Mouse (Mus musculus): Measurements from ENCODE around the gene Teddm1b.

The Teddm1b gene

DNA sequence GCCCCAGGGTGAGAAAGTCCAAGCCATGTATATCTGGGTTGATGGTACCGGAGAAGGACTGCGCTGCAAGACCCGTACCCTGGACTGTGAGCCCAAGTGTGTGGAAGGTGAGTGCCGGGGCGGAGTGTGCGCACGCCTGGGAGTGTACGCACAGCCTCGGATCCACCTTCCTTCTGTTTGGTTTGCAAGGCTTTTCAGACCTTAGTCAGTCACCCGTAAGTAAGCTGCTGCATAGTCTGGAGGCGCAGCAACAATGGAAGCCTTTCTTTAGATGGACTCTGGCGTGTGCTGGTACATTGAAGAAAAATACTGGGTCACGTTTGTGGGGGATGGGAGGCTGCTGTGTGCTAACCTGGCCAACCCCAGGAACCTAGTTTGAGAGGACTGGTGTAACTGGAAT, 28.9 kb downstream of the Teddm1b start:
- DNase-seq, result no peak

DNA sequence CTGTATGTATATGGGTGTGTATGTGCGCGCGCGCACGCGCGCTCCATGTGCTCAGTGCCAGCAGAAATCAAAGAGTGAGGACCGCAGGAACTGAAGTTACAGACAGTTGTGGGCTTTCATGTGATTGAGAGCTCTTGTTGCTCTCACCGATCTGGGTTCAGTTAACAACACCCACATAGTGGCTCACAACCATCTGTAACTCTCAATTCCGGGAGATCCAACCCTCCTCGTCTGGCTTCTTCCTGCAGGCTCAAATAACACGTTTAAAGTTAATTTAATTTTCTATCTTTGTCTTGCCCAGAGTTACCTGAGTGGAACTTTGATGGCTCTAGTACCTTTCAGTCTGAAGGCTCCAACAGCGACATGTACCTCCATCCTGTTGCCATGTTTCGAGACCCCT, 30.1 kb downstream of the Teddm1b start:
- DNase-seq, result no peak

- DNase-seq, result no peak
Measured at GRCm38 (mm10) chr1:153905884-153906283, 31.7 kb downstream of the Teddm1b start.

GRCm38 (mm10) chr1:153908208-153908607, 34.1 kb downstream of the Teddm1b start:
- DNase-seq, result no peak

- no peak for DNase-seq
Measured at GRCm38 (mm10) chr1:153908741-153909140, 34.6 kb downstream of the Teddm1b start.

GRCm38 (mm10) chr1:153909213-153909962, 35.2 kb downstream of the Teddm1b start:
- DNase-seq, result no peak

DNA sequence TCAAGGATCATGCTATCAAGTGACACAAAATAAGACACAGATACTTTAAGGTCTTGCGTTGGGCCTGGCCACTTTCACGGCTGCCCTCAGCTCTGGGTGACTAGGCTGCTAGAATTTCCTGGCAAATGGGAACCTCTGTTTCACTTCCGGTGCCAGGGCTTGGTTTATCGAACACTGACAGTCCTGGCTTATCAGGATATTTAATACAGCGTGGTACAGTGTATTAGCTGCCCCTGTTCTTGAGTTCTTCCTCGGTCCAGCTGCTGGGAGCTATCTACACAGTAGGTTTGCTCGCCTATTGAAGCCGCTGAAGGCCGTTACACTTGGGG, 35.8 kb downstream of the Teddm1b start:
- DNase-seq, result no peak

DNA sequence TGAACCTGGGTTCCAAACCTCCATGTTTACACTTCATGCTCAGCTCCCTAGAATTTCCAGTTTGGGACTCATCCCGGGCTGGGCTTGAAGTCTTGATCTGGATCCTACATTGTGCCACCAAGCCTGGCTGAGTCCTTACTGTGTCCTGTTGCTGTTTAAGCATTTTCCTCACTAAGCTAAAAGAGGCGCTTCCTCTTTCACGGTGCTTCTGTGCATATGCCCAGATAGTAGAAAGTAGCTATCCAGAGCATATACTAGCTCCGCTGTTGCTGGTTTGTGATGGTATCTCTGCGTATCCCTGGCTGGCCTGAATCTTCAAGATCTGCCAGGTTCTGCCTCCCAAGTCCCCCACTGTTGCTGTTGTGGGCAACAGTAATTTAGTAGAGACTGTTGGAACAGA, 36.3 kb downstream of the Teddm1b start:
- no peak for DNase-seq

DNA sequence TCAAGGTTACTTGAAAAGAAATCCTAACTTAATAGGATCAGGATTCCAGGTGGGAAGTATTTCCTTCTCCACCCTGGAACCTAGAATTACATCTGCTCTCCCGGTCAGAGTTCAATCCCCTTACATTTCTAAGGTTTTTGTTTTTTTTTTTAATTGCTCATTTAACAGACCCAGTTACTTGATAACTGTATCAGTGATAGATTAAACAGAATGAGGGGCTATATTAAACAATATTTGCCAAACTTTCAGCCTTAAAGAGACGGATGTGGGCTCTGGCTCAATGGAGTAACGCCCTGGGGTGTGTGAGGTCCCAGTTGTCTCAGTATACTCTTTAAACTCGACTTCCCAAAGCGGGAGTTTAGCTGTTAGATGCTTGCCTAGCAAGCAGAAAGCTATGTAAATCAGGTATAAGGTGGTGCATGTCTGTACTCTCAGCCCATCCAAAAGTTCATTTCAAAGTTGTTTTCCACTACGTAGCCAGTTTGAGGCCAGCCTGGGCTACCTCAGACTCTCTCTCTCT, 37.2 kb downstream of the Teddm1b start:
- DNase-seq, result no peak

- DNase-seq, result no peak
Measured at GRCm38 (mm10) chr1:153913869-153914268, 39.7 kb downstream of the Teddm1b start.

- no peak for DNase-seq
Measured at GRCm38 (mm10) chr1:153918521-153919206, 44.5 kb downstream of the Teddm1b start.

DNA sequence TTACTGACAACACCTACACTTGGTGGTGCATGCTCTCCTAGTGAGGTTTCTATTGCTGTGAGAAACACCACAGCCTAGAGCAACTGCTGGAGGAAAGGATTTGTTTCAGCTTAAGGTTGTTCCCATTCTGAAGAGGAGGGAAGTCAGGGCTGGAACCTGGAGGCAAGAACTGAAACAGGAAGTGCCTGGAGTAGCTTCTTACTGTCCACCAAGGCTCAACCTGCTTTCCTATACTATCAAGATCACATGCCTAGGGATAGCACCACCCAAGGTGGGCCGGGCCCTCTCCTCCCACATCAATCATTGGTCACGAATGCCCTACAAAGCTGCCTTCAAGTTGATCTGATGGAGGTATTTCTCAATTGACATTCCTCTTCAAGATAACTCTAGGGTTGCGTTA, 47.5 kb downstream of the Teddm1b start:
- DNase-seq, result no peak

GRCm38 (mm10) chr1:153922571-153923021, 48.5 kb downstream of the Teddm1b start:
- no peak for DNase-seq

DNA sequence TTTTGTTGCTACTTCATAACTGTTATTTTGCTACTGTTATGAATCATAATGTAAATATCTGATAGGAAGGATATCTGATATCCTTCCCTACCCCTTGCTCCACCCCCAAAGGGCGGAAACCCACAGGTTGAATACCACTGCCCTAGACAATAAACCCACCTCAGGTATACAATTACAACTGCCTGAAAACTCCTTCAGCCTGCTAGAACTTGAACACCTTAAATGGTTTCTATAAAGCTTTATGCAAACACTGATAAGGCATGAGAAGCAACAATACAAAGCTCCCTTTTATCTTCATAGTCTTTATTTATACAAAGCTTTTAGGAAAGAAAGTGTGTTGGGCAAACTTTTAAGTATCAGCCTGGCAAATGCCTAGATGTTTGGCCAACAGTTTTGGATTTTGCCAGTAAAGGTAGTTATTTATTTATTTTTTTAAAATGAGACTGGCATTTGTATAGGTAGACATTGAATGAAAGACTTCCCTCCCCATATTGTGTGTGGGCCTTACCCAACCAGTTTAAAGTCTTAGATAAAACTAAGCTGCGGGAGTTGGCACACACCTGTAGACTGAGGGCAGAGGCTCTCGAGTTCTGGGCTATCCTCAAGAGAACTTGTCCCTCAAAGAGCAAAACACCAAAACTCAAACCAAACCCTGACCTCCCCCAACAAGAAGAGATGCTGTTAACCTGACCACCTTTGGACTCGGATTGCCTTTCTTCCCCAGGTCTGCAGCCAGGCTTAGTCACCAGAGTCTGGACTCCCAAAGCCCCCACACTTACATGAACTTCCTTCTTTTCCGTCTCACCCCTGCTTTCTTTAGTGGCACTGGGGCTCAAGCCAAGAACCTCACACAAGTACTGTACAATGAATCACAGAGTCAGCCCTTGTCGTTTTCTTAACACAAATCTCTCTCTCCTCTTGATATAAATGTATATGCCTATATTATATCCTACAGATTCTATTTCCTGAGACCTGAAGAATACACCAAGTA, 50.5 kb downstream of the Teddm1b start:
- no peak for DNase-seq
